Mouse (Mus musculus): ENCODE data around the gene R3hdm1.

The R3hdm1 gene

GRCm38 (mm10) chr1:128284157-128284690 lies 181.1 kb downstream of the R3hdm1 start:
- no peak for DNase-seq (ENCODE audit: low spot score in 2 of 2)

- no peak for DNase-seq (ENCODE audit: low spot score in 2 of 2)
Measured at GRCm38 (mm10) chr1:128285136-128285535, 182.0 kb downstream of the R3hdm1 start.

All from urinary bladder, adult 18-20 months (tissue).